9 mouse cellular contexts compared by ENCODE assay signal in genomic region chr14:32512912-32513311, GRCm38 (mm10). TPM values are rescaled to one million over a fixed set of nuclear protein-coding genes. Genes with fewer than 3 reads are reported as not detected.
A peak's percentile ranks its signal among the peaks of the same experiment; 100 is the strongest.
DNase-seq lines count a peak whose midpoint lies in the region; ATAC-seq and TF ChIP-seq lines count a peak whose summit lies in the region.
"Had no signal": no experiment of that assay in that cellular context is flagged by ENCODE, and none has a peak within 500 bp of the region (broad histone marks: within the 10 kb centered on the region; RNA-seq: fewer than 3 reads in every experiment).

No protein-coding gene starts in this region.

- peak overlapping the region; percentile 59 for H3K4me2 ChIP-seq in heart, embryonic 11.5 days
- H3K4me2 ChIP-seq in forebrain, embryonic 14.5 days (ENCODE audit: low read length) = peak overlapping the region; percentile 84
- peak overlapping the region; percentile 91 for H3K4me2 ChIP-seq in liver, embryonic 14.5 days (ENCODE audit: low read depth)

- 0 out of 2 replicates have a peak, but pooled peaks have one; percentile 12 for ATAC-seq in heart, embryonic 11.5 days (replicated peaks; ENCODE audit: insufficient number of reproducible peaks, low FRiP score, low TSS enrichment)
- peak; percentile 31 for ATAC-seq in forebrain, embryonic 14.5 days
- no peak; the same call in 1 of the 2 replicates for ATAC-seq in liver, embryonic 14.5 days (ENCODE audit: insufficient read depth)

- peak overlapping the region; percentile 80; the same call in 1 of the 2 replicates for H3K9ac ChIP-seq in heart, embryonic 11.5 days (ENCODE audit: low read depth, low read length)
- H3K9ac ChIP-seq in forebrain, embryonic 14.5 days (ENCODE audit: low read length) = peak overlapping the region; percentile 79; the same call in 1 of the 2 replicates
- H3K9ac ChIP-seq in liver, embryonic 14.5 days (replicated peaks) = peak overlapping the region; percentile 25; the same call in 1 of the 2 replicates

- no peak for TF ChIP-seq EP300 in liver, embryonic 14.5 days (IDR thresholded peaks at IDR 0.05; ENCODE audit: low read depth)

- DNase-seq in heart, adult 9 months (ENCODE audit: low spot score in 2 of 2) = no peak
- no peak for DNase-seq in forebrain, embryonic 14.5 days (ENCODE audit: low spot score)
- no peak for DNase-seq in liver, embryonic 14.5 days (ENCODE audit: low read depth in 3 of 3, low spot score in 3 of 3)
- DNase-seq in urinary bladder, postnatal 4 days (ENCODE audit: low spot score in 2 of 2) = no peak
- DNase-seq in layer of hippocampus, adult 8-10 months (ENCODE audit: low spot score in 2 of 2) = no peak
- no peak for DNase-seq in layer of hippocampus, postnatal 25 days (ENCODE audit: extremely low spot score in 1 of 2, low spot score in 1 of 2)

- H3K9me3 ChIP-seq in heart, embryonic 11.5 days (replicated peaks; ENCODE audit: control insufficient read depth, low read length) = no peaks in the 10 kb centered on the region
- H3K9me3 ChIP-seq in E14TG2a.4 (ENCODE audit: low read length) = no peaks in the 10 kb centered on the region
- H3K9me3 ChIP-seq in forebrain, embryonic 14.5 days (replicated peaks; ENCODE audit: control insufficient read depth, low read length) = no peaks in the 10 kb centered on the region
- no peaks in the 10 kb centered on the region for H3K9me3 ChIP-seq in liver, embryonic 14.5 days (ENCODE audit: control insufficient read depth, low read length)

- H3K4me3 ChIP-seq in heart, embryonic 11.5 days (ENCODE audit: low read depth, low read length) = peak overlapping the region; percentile 87
- H3K4me3 ChIP-seq in E14TG2a.4 (replicated peaks; ENCODE audit: low read length) = peak overlapping the region; percentile 84; the same call in 1 of the 2 replicates
- H3K4me3 ChIP-seq in forebrain, embryonic 14.5 days (ENCODE audit: low read depth, low read length) = peak overlapping the region; percentile 71
- peak overlapping the region in 1 of 2 experiments; percentile 93; a peak in 2 of 4 replicates for H3K4me3 ChIP-seq in liver, embryonic 14.5 days (ENCODE audit: insufficient read depth in 1 of 2, low read depth in 2 of 2, low read length in 2 of 2)

- peaks cover 7% of the 10 kb centered on the region; the same call in 1 of the 2 replicates for H3K4me1 ChIP-seq in heart, embryonic 11.5 days (ENCODE audit: control insufficient read depth, insufficient read depth, low read length)
- peaks cover 18% of the 10 kb centered on the region for H3K4me1 ChIP-seq in E14TG2a.4 (replicated peaks; ENCODE audit: low read depth, low read length)
- H3K4me1 ChIP-seq in forebrain, embryonic 14.5 days (ENCODE audit: control insufficient read depth, insufficient read depth, low read length) = 0 out of 2 replicates have a peak, but pooled peaks cover 6% of the 10 kb centered on the region
- peaks cover 10 to 26% of the 10 kb centered on the region in 2 experiments for H3K4me1 ChIP-seq in liver, embryonic 14.5 days (replicated peaks; ENCODE audit: control insufficient read depth in 2 of 2, insufficient read depth in 2 of 2, low read length in 1 of 2)

- no peaks in the 10 kb centered on the region for H3K27me3 ChIP-seq in heart, embryonic 11.5 days (ENCODE audit: control insufficient read depth, insufficient read depth, low read length)
- peaks cover 35% of the 10 kb centered on the region for H3K27me3 ChIP-seq in E14TG2a.4 (ENCODE audit: insufficient read depth, low read length)
- no peaks in the 10 kb centered on the region for H3K27me3 ChIP-seq in forebrain, embryonic 14.5 days (replicated peaks; ENCODE audit: control insufficient read depth, insufficient read depth, low read length)
- H3K27me3 ChIP-seq in liver, embryonic 14.5 days (ENCODE audit: control insufficient read depth, insufficient read depth, low read length) = no peaks in the 10 kb centered on the region
- H3K27me3 ChIP-seq: CH12.LX had no signal

- 41% methylated on average over 9 of the region's 9 CpGs for WGBS in heart, embryonic 11.5 days (ENCODE audit: insufficient replicate concordance)
- 49% methylated on average over 9 of the region's 9 CpGs for WGBS in forebrain, embryonic 14.5 days
- WGBS in liver, embryonic 14.5 days (ENCODE audit: insufficient replicate concordance) = 37% methylated on average over 9 of the region's 9 CpGs

- no peak overlapping the region for H3K27ac ChIP-seq in heart, embryonic 11.5 days (ENCODE audit: low read depth, low read length)
- 0 out of 2 replicates have a peak overlapping the region, but pooled peaks have one; percentile 80 for H3K27ac ChIP-seq in forebrain, embryonic 14.5 days (ENCODE audit: low read depth, low read length)
- no peak overlapping the region for H3K27ac ChIP-seq in liver, embryonic 14.5 days

- H3K36me3 ChIP-seq in heart, embryonic 11.5 days (ENCODE audit: control insufficient read depth, insufficient read depth, low read length) = peaks cover 8% of the 10 kb centered on the region; the same call in 1 of the 2 replicates
- peaks cover 25% of the 10 kb centered on the region for H3K36me3 ChIP-seq in E14TG2a.4 (ENCODE audit: insufficient read depth, low read length)
- H3K36me3 ChIP-seq in forebrain, embryonic 14.5 days (ENCODE audit: control insufficient read depth, insufficient read depth, low read length) = peaks cover 16% of the 10 kb centered on the region
- H3K36me3 ChIP-seq in liver, embryonic 14.5 days (replicated peaks; ENCODE audit: control insufficient read depth, insufficient read depth, low read depth) = peaks cover 4% of the 10 kb centered on the region; the same call in 1 of the 2 replicates

- no peak for TF ChIP-seq CTCF in E14TG2a.4 (conservative IDR thresholded peaks at IDR 0.05; ENCODE audit: low read length)
- TF ChIP-seq CTCF in liver, embryonic 14.5 days (IDR thresholded peaks at IDR 0.05; ENCODE audit: low read depth) = no peak

RNA-seq across cellular contexts. Expression of gene Ercc6, which starts 0.4 kb away (rescaled TPM):
- polyA plus RNA-seq in heart, embryonic 11.5 days (2014; fragmentation: Nextera tagmentation; extraction: Ambion mirVana) = 14.7 and 17.3 TPM in 2 replicates
- polyA plus RNA-seq in forebrain, embryonic 14.5 days (2014; fragmentation: Nextera tagmentation; extraction: Ambion mirVana) = 14.8 and 24.2 TPM in 2 replicates
- polyA plus RNA-seq in liver, embryonic 14.5 days (2012; rRNA removed) = 2.5 and 3.4 TPM in 2 replicates
- 5.4 and 6.5 TPM in 2 replicates for polyA plus RNA-seq in liver, embryonic 14.5 days (2014; fragmentation: Nextera tagmentation; extraction: Ambion mirVana)
- total RNA-seq in layer of hippocampus, adult 8-10 months (2022) = 10 to 100 TPM; 23.4 to 28.6 (median 24.3) TPM
- 10 to 100 TPM; 16.8 to 22.3 TPM for total RNA-seq in layer of hippocampus, postnatal 25 days (2021)

RNA-seq across cellular contexts. Expression of gene Chat, which starts 47.1 kb away (rescaled TPM):
- polyA plus RNA-seq in heart, embryonic 11.5 days (2014; fragmentation: Nextera tagmentation; extraction: Ambion mirVana) = not detected in 2 replicates
- polyA plus RNA-seq in forebrain, embryonic 14.5 days (2014; fragmentation: Nextera tagmentation; extraction: Ambion mirVana) = not detected in 2 replicates
- polyA plus RNA-seq in liver, embryonic 14.5 days (2012; rRNA removed) = not detected in 2 replicates
- not detected in 2 replicates for polyA plus RNA-seq in liver, embryonic 14.5 days (2014; fragmentation: Nextera tagmentation; extraction: Ambion mirVana)
- not detected for total RNA-seq in layer of hippocampus, adult 8-10 months (2022)
- total RNA-seq in layer of hippocampus, postnatal 25 days (2021) = not detected
- total RNA-seq: CH12.LX had no signal

RNA-seq across cellular contexts. Expression of gene Slc18a3, which starts 48.3 kb away (rescaled TPM):
- not detected in 2 replicates for polyA plus RNA-seq in heart, embryonic 11.5 days (2014; fragmentation: Nextera tagmentation; extraction: Ambion mirVana)
- polyA plus RNA-seq in forebrain, embryonic 14.5 days (2014; fragmentation: Nextera tagmentation; extraction: Ambion mirVana) = 0.84 and 1.3 TPM in 2 replicates
- polyA plus RNA-seq in liver, embryonic 14.5 days (2012; rRNA removed) = not detected in 2 replicates
- not detected in 2 replicates for polyA plus RNA-seq in liver, embryonic 14.5 days (2014; fragmentation: Nextera tagmentation; extraction: Ambion mirVana)
- total RNA-seq in layer of hippocampus, adult 8-10 months (2022) = not detected
- total RNA-seq in layer of hippocampus, postnatal 25 days (2021) = under 1 TPM in 1 of 2 experiments, not detected in 1; 0.10 TPM
- total RNA-seq: CH12.LX had no signal

Comparison
In these comparisons a context has a peak if more than half of its experiments do, and no peak if none do; other contexts are left out.
1. H3K9ac ChIP-seq: peak in every context shown above with its lines; median percentile 80 in heart, embryonic 11.5 days; 79 in forebrain, embryonic 14.5 days; 25 in liver, embryonic 14.5 days.